In genomic region chr13:112052011-112052410, GRCm38 (mm10) we compare ENCODE assay signal across 25 mouse cellular contexts.
"Had no signal": no experiment of that assay in that cellular context is flagged by ENCODE, and none has a peak within 500 bp of the region (broad histone marks: within the 10 kb centered on the region; RNA-seq: fewer than 3 reads in every experiment).

No protein-coding gene starts in this region.

- H3K4me1 ChIP-seq: hindbrain, embryonic 12.5 days; intestine, embryonic 15.5 days; limb, embryonic 10.5 days; limb, embryonic 12.5 days had no signal

- H3K4me2 ChIP-seq: hindbrain, embryonic 12.5 days; hindbrain, embryonic 14.5 days; intestine, embryonic 15.5 days; limb, embryonic 12.5 days; liver, embryonic 13.5 days; liver, embryonic 15.5 days had no signal

- DNase-seq: gastrocnemius, adult 2 months; gastrocnemius, postnatal 10 days; gastrocnemius, postnatal 25 days; heart, postnatal 10 days; heart, postnatal 36 days; kidney, adult 18-20 months; kidney, adult 8-10 months; kidney, postnatal 10 days; kidney, postnatal 25 days; kidney, postnatal 4 days; liver; liver, embryonic 13.5 days had no signal

- H3K36me3 ChIP-seq: heart, embryonic 10.5 days; hindbrain, embryonic 10.5 days; hindbrain, embryonic 12.5 days; intestine, embryonic 15.5 days; limb, embryonic 10.5 days; limb, embryonic 12.5 days; liver, embryonic 13.5 days; liver, embryonic 15.5 days had no signal

- H3K27ac ChIP-seq: gastrocnemius, adult 2 months; heart, embryonic 10.5 days; hindbrain, embryonic 10.5 days; hindbrain, embryonic 12.5 days; hindbrain, embryonic 14.5 days; intestine, embryonic 15.5 days; layer of hippocampus, adult 2 months; left cerebral cortex, adult 2 months; limb, embryonic 10.5 days; limb, embryonic 12.5 days; liver, embryonic 13.5 days; liver, embryonic 15.5 days had no signal

- H3K4me3 ChIP-seq: gastrocnemius, adult 2 months; heart, embryonic 10.5 days; hindbrain, embryonic 10.5 days; hindbrain, embryonic 12.5 days; intestine, embryonic 15.5 days; layer of hippocampus, adult 2 months; left cerebral cortex, adult 2 months; limb, embryonic 10.5 days; limb, embryonic 12.5 days; liver, embryonic 13.5 days; liver, embryonic 15.5 days had no signal

- ATAC-seq: hindbrain, embryonic 16.5 days; inflammation-experienced regulatory T-cells, adult 6 months; intestine, embryonic 15.5 days; intestine, postnatal 0 days had no signal

- H3K9ac ChIP-seq: hindbrain, embryonic 12.5 days; hindbrain, embryonic 14.5 days; intestine, embryonic 15.5 days; limb, embryonic 12.5 days; liver, embryonic 13.5 days; liver, embryonic 15.5 days had no signal

- H3K27me3 ChIP-seq: hindbrain, embryonic 12.5 days; intestine, embryonic 15.5 days; limb, embryonic 12.5 days; liver, embryonic 15.5 days had no signal

- H3K9me3 ChIP-seq: heart, embryonic 10.5 days; hindbrain, embryonic 10.5 days; hindbrain, embryonic 12.5 days; intestine, embryonic 15.5 days; limb, embryonic 10.5 days; limb, embryonic 12.5 days; liver, embryonic 13.5 days; liver, embryonic 15.5 days had no signal
